Mouse (Mus musculus): Measurements from ENCODE around the gene Phlda2.
"Not testable (repeated sequence)": the region's sequence is repeated elsewhere in the genome, so short reads cannot be mapped to it uniquely, and the experiment has no call there.

Gene Phlda2

DNA sequence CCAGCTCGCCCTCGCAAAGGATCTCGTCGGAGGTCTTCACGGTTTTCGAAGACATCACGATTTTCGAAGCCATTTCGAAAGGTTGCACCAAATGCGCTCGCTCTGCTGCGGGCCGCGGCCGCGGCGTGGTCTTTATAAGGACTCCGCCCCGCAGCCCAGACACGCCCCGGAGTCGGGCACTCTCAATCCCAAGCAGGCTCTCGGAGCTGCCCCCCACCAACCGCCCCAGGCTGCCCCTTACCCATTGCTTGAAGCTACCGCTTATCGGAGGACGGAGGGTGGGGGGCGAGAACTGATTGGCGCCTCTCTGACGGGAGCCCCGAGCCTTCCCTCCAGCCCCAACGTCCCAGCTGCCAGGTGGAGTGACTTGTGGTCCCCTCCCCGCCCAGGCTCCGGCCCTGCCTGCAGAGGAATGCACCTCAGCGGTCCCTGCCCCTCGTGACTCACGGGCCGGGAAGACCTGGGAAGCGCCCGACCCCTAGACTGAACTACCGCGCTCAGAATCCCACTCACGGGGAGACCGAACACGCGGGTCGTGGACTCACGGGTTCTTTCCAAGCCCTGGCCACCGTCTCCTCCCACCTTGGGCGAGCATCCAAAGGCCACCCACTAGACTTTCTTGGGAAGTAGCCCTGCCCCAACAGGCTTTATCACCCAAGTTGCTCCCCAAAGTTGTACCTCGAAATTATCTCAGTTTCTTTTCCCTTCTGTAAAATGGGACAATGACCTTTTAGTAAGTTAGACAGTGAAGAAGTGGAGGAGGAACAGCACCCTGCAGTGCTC is at the start of gene Phlda2:
Gene Phlda2, minus strand, starts transcription at position 733 of the 783 bp plus-strand sequence.
- peak; percentile 68 for DNase-seq

DNA sequence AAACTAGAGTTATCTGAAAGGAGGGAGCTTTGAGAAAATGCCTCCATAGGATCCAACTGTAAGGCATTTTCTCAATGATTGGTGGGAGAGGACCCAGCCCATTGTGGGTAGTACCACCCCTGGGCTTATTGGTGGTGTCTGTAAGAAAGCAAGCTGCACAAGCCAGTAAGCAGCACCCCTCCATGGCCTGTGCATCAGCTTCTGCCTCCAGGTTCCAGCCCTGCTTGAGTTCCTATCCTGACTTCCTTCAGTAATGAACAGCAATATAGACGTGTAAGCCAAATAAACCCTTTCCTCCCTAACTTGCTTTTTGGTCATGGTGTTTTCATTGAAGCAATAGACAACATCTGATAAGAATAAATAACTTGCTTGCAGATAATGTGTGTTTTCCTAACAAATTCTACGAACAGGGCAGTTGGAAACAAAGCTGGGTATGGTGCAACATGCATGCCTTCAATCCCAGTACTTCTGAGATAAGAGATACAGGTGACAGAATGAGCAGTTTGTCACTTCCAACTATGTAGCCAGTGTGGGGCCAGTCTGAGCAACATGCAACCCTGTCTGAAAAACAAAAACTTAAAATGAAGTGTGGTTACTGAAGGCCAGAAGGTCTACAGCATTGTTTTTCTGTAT is 46.8 kb upstream of the Phlda2 start:
- DNase-seq, result no peak

DNA sequence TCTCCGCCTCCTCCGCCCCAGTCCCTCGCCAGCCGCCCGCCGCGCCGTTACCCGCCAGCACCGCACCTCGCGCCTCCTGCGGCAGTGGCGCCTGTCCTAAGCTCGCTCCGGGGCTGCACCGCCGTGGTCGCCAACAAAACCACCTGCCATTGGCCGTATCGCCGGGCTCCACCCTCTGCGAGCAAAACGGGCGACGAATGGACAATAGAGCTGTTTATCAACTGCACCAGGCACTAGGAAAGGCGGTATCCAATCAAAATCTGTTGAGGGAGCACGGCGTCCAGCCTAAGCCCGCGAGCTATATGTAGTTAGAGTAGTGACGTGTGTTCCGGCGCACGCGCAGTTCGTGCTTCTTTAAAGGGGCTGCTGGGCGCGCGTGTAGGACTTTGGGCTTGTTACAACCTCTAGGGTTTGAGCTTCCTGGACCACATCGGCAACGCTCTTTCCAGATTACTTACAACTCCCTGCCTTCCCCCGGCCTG is 46.1 kb upstream of the Phlda2 start, which contains the start of gene Nap1l4:
Gene Nap1l4, minus strand, starts transcription at position 131 of the 482 bp plus-strand sequence.
- peak; percentile 100 for DNase-seq

DNA sequence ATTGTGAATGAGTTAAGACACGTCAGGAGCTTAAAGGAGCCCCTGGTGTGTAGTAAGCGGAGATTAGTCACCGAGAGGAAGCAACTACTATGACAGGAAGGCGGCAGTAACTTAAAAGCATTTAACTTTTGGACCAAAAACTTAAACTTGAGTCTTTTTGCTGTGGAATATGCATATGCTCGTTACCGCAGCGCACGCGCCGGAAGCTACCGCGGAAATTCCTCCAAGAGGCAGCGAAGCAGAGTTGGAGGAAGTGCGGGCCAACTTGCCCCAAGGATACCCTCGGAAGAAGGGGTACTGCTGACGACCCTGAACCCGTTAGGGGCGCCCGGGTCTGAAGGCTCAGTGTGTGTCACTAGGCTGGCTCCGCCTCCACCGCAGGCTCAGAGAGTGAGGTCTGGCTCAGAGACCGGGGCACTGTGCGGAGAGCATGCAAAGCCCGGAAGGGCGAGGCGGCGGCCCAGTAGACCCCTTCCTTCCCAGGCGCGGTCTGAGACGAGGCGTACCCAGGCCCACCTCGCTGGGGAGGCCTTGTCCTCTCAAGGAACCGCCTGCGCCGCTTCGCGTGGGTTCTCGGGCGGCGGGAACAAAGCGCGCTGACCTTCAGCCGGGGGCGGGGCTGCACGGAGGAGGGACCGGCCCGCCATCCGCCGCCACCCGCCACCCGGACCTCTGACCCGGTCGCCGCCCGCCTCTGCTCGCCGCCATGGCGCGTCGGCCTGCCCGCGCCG is 45.4 kb upstream of the Phlda2 start:
- DNase-seq, result no peak

DNA sequence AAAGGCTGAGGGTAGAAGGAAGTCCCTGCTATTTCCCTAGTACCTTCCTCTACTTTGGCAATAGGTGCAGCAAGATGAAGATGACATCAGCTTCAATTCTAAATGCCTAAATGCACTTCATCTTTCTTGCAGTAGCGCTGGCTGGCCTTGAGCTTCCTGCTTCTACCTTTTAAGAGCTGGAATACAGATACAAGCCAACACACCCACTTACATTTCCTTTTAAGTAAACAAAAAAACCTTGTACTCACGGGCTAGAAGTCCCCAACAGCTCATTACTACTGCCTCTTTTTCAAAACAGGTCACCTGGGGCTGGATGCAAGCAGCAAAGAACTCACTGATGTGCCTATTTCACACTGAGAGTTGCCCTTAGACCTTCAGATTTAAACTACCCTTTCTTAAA is 43.6 kb upstream of the Phlda2 start:
- no peak for DNase-seq

DNA sequence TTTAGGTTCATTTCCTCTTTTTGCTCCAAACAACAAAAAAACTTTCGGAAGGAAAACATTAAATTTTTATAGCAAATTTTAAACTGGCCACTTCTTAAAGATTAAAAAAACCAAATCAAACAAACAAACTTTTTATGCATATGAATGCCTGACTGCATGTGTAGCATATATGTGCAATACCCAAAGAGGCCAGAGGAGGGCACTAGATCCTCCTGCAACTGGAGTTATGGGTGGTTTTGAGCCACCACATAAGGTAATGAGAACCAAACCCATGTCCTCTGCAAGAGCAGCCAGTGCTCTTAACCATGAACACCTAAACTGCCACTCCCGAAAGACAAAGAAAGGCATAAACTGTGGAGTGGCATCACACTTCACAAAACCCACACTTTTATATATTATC is 41.4 kb upstream of the Phlda2 start:
- DNase-seq, result peak; percentile 22

DNA sequence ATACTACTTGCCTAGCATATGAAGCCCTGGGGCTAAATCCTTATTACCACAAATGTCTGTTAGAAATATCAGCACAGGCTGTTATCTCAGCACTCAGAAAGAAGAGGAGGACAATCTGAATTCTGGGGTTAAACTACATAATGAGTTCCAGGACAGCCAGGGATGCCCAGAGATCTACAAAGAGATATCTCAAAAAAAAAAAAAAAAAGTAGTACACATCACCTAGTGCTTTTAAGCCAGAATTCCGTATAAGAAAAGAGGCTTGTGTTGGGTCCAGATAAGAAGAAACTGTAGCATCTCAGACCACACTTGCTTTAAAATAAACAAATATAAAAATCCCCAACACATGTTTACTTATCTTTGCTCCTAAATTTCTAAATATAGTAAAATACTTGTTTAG is 35.7 kb upstream of the Phlda2 start:
- DNase-seq, result no peak

DNA sequence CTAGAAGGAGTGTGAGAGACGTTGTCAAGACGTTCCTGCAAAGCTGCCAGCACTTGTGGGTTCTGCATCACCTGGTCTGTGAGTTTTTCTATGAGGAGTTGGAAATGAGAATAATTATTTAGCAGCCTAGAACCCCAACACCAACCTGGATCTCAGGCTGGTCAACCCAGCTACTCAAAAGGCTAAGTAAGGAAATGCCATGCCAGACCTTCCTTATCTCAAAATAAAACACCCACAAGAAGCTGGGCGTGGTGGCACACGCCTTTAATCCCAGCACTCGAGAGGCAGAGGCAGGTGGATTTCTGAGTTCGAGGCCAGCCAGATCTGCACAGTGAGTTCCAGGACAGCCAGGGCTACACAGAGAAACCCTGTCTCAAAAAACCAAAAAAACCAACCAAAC is 35.3 kb upstream of the Phlda2 start:
- not testable (repeated sequence) for DNase-seq

DNA sequence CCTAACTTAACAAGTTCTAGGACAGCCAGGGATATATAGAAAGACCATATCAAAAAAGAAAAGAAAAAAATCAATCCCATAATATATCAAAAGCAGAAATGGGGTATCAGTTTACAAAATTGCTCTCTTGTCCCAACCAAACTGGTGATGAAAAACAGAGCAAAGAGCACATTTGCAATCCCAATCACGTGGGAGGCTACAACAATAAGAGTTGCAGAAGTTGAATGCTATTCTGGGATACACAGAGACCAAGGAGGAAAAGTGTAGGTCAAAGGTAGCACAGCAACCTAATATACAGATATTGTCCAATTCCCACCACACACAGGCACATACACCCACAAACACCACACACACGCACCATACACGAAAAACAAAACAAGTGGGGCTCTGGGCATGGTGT is 33.3 kb upstream of the Phlda2 start:
- DNase-seq, result no peak

DNA sequence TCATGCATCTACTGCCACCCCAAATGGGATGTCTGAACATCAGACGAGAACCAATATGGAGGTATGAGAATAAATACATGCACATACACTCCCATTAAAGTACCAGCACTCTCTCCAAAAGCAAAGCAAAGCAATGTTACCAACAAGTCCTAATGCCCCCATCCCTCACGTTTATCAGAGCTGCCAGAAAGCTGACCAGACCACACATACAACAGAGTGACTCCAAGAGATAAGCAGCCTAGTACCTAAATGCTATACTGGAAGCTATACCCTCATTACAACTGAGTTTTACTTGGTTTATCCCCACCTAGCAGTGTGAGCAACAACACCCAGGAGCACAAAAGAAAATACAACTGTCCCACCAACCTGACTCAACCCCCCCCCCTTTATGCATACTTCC is 30.3 kb upstream of the Phlda2 start:
- no peak for DNase-seq

DNA sequence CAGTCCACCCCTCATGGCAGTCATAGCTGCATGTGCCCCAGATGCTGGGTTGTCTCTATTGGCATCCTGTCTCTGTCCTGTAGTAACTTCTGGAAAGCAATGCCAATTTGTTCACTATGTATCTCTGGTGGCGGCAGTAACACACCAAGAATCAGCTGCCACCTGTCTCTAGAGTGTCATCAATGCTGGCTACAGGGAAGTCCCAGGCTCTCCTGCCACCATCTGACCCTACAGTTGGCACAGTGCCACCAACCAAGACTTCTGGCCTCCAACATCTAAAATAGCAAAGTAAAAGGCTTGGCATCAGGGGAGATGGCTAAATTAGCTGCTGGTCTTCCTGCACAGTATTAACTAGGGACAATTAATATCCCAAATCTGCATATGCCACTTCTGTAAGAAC is 29.5 kb upstream of the Phlda2 start:
- no peak for DNase-seq

DNA sequence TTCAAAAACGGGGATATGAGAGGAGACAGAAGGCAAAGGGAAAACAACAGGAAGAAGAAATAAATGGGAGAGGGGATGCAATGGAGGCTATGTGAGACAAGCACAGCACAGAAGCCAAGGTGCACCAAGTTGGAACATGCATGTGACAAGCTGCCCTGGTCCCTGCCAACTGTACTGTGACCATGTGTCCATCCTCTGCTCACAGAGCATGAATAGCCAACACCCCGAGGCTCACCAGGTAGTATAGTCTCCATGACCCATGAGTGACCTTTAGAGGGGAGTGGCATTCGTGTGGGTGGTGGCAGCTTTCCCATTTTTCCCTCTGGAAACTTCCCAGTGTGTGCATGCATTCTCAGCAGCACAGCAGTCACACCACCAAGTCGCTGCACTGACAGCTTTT is 16.4 kb upstream of the Phlda2 start:
- no peak for DNase-seq

DNA sequence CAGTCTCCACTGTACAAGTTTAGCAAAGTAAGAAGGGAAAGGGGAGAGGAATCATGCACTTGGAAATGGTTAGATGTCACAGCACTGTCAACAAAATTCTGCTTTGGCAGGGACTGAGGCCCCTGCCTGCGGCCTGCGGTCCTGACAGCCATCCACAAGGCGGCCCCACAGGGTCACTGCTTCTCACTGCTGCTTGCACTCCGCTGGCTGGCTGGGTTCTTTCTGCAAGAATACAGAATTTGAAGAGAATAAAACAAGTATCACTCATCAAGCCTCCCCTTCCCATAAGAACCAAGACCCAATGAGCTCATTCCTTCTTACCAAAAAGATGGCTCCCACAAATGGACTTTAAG is 11.4 kb upstream of the Phlda2 start:
- DNase-seq, result no peak

DNA sequence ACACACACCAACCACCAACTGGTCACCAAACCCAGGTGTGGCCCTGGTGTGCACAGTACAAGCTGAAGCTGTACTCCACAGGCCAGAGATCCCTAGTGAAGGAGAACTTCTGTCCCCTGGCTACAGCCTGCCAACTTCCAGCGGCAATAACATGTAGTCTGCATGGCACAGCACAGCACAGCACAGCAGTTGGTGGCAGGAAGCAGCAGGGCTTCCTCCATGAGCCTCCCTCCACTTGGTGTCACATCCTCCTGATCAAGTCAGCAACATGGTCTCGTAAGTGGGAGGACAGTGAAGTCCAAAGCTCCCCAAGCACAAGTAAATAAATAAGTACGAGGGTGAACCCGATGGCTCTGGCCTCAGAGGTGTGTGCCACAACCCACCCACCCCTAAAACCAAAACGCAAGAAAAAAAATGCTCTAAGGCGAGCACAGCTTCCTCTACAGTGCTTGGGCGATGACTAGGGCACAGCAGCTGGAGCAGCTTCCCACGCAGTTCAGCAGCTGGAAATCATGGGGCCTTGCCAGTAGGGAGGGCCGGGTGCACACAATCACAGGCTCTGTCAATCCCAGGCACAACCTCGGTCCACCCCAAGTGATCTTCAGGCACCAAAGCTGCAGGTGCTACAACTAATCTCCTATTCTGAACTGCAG is 10.9 kb upstream of the Phlda2 start:
- DNase-seq, result no peak

DNA sequence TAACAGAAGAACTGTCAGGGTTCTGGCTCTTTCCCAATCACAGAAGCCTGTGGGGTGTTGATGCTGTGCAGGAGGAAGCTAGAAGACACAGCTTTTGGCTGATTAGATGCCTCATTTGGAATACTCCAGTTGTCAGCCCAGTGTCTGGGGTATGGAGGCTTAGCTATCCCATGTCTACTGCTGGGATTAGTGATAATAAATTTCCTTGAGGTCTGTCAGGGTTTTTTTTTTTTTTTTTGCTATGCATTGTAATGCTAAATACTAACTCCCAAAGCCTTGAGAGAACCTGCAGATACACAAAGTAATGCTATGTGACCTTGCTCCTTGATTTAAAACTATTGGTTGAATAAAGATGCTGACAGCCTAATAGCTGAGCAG is 8.4 kb upstream of the Phlda2 start:
- DNase-seq, result no peak

DNA sequence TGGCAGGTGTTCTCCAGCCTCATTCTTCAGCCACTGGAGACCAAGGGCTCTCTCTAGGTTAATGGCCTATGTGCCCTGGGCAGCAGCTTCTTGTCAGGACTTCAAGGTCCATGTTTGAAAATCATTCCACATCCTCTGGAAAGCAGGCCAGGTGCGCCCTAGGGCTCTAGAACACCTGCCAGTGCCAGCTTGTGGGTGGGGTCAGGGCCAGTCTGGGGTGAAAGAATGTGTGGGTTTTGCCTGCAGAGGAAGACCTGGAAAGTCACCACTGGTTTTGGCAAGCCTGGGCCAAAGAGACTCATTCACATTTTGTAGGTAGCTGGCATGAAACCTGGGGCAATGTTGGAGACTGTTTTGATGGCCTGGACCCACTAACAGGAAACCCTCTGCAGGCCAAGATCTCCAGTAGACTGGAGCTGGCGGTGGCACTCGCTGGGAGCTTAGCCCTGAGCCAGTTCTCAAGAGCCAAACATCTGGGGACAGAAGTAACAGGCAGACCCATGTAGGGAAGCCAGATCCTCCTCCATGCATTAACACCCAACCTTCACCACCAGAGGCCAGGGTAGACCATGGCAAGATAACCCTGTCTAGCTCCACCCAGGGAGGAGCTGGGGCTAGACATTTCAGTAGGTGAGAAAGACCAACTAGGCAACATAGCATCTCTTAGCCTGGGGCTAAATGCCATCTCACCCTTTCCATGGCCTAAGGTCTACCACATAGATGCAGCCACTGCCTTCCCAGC is 7.8 kb upstream of the Phlda2 start:
- DNase-seq, result peak; percentile 61

DNA sequence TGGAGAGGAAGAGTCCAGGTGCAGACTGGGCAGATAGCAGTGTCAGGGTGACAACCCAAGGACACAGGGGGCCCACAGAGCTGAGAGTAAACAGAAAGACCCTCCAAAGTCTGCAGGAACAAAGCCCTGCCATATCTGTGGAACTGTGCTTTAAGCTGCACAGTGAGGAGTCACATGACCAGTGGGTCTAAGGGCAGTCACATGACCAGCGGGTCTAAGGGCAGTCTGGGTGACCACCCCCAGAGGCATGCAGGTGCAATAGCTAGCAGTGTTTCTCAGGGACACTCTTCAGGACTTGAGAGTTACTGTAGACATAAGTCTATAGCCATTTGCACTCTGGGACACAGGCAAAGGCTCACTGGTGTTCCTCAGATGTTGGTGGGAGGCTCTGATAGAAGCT is 6.6 kb upstream of the Phlda2 start:
- DNase-seq, result peak; percentile 68

DNA sequence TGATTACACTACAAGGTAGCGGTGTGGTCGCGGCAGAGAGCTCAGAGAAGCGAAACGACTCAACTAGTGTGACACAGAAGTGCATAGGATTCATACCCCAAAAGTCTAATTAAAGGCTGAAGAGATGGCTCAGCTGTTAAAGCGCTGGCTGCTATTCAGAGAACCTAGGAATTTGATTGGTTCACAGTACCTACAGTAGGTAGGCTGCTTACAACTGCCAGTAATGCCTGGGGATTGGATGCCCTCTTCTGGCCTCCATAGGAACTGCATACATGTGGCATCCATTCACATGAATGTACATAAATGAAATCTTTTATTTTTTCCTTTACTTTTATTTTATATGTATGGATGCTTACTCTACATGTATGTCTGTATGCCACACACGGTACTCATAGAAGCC is 3.7 kb upstream of the Phlda2 start:
- DNase-seq, result peak; percentile 86

DNA sequence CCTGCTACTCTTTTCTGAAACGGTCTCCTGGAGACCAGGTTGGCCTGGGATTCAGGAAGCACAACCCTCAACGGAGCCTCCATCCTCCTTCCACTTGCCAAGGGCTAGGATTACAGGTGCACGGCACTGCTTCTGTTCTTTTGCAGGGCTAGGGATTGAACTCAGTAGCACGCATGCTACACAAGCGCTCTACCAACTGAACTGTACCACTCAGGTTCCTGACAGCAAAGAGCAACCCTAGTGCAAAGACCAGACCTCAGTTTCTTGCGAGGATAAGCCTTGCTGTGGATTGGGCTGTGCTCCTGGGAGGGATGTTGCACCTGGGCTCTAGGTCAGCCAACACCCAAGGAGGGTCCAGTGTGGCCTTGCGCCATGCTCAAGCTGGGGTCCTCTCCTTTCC is 3.3 kb upstream of the Phlda2 start:
- DNase-seq, result no peak

DNA sequence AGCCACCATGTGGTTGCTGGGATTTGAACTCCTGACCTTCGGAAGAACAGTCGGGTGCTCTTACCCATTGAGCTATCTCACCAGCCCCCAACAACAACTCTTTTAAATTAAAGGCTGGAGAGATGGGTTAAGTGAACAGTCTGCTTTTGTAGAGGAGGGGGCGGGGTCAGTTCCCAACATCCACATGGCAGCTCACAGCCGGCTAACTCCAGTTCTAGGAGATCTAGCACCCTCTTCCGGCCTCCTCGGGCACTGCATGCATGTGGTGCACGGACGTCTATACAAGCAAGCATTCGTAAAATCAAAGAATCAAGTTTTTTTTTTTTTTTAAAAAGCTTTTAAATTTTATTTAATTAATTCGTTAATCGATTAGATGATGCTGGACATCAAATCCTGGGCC is 2.9 kb upstream of the Phlda2 start:
- peak; percentile 95 for DNase-seq

DNA sequence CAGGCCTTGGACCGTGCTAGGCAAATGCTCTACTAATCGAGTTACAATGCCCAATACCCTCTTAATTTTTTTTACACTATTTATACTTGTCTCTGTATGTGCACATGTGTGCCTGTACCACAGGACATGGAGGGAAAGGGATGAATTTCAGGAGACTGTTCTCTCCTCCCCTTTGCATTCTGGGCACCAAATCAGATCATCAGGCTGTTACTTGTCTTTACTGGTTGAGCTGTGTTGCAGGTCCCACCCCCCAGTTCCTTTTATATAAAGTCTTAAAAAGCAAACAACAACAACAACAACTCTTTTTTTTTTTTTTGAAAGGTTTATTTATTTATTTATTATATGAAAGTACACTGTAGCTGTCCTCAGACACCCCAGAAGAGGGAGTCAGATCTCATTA is 2.5 kb upstream of the Phlda2 start:
- DNase-seq, result no peak

DNA sequence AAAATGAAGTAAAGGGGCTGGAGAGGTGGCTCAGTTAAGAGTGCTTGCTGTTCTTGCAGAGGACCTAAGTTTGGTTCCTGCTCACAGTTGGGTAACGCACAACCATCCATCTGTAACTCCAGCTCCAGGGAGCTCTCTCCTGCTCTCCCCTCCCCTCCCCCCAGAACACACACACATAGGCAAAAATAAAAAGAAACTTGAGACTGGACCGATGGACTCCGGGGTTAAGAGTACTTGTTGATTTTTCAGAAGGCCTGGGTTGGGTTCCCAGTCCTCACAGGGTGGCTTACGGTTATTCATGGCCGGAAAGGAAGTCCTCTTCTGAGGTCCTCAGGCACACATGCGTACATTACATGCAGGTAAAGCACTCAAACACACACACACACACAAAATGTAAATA is 976 bp upstream of the Phlda2 start:
- peak; percentile 72 for DNase-seq
